Mouse (Mus musculus): ENCODE data around the gene Ctnnbl1.

The Ctnnbl1 gene

GRCm38 (mm10) chr2:157750926-157751588 is 13.9 kb downstream of the Ctnnbl1 start:
- no peak for DNase-seq (ENCODE audit: low read depth, low spot score)

- DNase-seq (ENCODE audit: low read depth, low spot score): no peak
These were observed 14.6 kb downstream of the Ctnnbl1 start for GRCm38 (mm10) chr2:157751589-157752373.

- DNase-seq (ENCODE audit: low read depth, low spot score): no peak
These were observed 15.2 kb downstream of the Ctnnbl1 start for GRCm38 (mm10) chr2:157752374-157752743.

GRCm38 (mm10) chr2:157755771-157756170 is 18.6 kb downstream of the Ctnnbl1 start:
- DNase-seq (ENCODE audit: low read depth, low spot score): no peak

- DNase-seq (ENCODE audit: low read depth, low spot score): no peak
These were observed 19.0 kb downstream of the Ctnnbl1 start for GRCm38 (mm10) chr2:157756193-157756592.

GRCm38 (mm10) chr2:157758395-157758794 is 21.2 kb downstream of the Ctnnbl1 start:
- no peak for DNase-seq (ENCODE audit: low read depth, low spot score)

GRCm38 (mm10) chr2:157759717-157760116 is 22.5 kb downstream of the Ctnnbl1 start:
- no peak for DNase-seq (ENCODE audit: low read depth, low spot score)

- DNase-seq (ENCODE audit: low read depth, low spot score): no peak
These were observed 25.7 kb downstream of the Ctnnbl1 start for GRCm38 (mm10) chr2:157762903-157763302.

GRCm38 (mm10) chr2:157766591-157766990 is 29.4 kb downstream of the Ctnnbl1 start:
- no peak for DNase-seq (ENCODE audit: low read depth, low spot score)

GRCm38 (mm10) chr2:157768682-157769429 is 31.7 kb downstream of the Ctnnbl1 start:
- DNase-seq (ENCODE audit: low read depth, low spot score): no peak

- no peak for DNase-seq (ENCODE audit: low read depth, low spot score)
These were observed 33.6 kb downstream of the Ctnnbl1 start for GRCm38 (mm10) chr2:157770761-157771160.

- no peak for DNase-seq (ENCODE audit: low read depth, low spot score)
These were observed 36.5 kb downstream of the Ctnnbl1 start for GRCm38 (mm10) chr2:157773661-157774060.

GRCm38 (mm10) chr2:157775957-157776356 is 38.8 kb downstream of the Ctnnbl1 start:
- no peak for DNase-seq (ENCODE audit: low read depth, low spot score)

GRCm38 (mm10) chr2:157780956-157781355 is 43.8 kb downstream of the Ctnnbl1 start:
- DNase-seq (ENCODE audit: low read depth, low spot score): no peak

GRCm38 (mm10) chr2:157783152-157783551 is 46.0 kb downstream of the Ctnnbl1 start:
- no peak for DNase-seq (ENCODE audit: low read depth, low spot score)

GRCm38 (mm10) chr2:157784238-157784637 is 47.0 kb downstream of the Ctnnbl1 start:
- DNase-seq (ENCODE audit: low read depth, low spot score): no peak

GRCm38 (mm10) chr2:157784647-157785046 is 47.4 kb downstream of the Ctnnbl1 start:
- DNase-seq (ENCODE audit: low read depth, low spot score): no peak

- DNase-seq (ENCODE audit: low read depth, low spot score): no peak
These were observed 52.0 kb downstream of the Ctnnbl1 start for GRCm38 (mm10) chr2:157789226-157789625.

- DNase-seq (ENCODE audit: low read depth, low spot score): no peak
These were observed 53.8 kb downstream of the Ctnnbl1 start for GRCm38 (mm10) chr2:157790836-157791495.

GRCm38 (mm10) chr2:157791528-157792162 is 54.4 kb downstream of the Ctnnbl1 start:
- no peak for DNase-seq (ENCODE audit: low read depth, low spot score)

GRCm38 (mm10) chr2:157792840-157793552 is 55.8 kb downstream of the Ctnnbl1 start:
- no peak for DNase-seq (ENCODE audit: low read depth, low spot score)

All from c-Kit-negative CD71-positive TER-119-positive erythroid progenitor cells, embryonic 14.5 days (primary cell).